Mouse (Mus musculus) layer of hippocampus, postnatal 36 days (tissue): ENCODE measurements around the gene Grin2c. TPM values are rescaled to one million over a fixed set of nuclear protein-coding genes. Genes with fewer than 3 reads are reported as not detected.

Source experiments
- microRNA-seq, 2 experiments: library from miRNA; unstranded; fragments of <30 nt; microRNA quantifications; one replicate each; pipeline ENCODE4 v1.2.0; 2021
- total RNA-seq, 2 experiments: library from RNA; stranded (reverse); gene quantifications; 2 replicates each; pipeline ENCODE4 v1.2.3; 2021

Grin2c gene
- total RNA-seq, 2 experiments from 2014 or later = 43.5 to 50.9 TPM

Small RNAs within 50 kb of the gene (microRNA-seq; reads per million reads assigned to microRNA genes)
- gene Gm25837 = 0 reads per million in 2 experiments

Other genes with a start within 250 kb of the Grin2c start
- 1 to 10 TPM in 1 of 2 experiments, under 1 TPM in 1; 0.60 to 2.3 TPM for gene Cd300ld4, start 240.2 kb downstream of the Grin2c start, total RNA-seq
- gene Cd300ld5, start 229.5 kb downstream of the Grin2c start, total RNA-seq = 1 to 10 TPM in 1 of 2 experiments, not detected in 1; 1.8 TPM
- not detected for gene Cd300ld3, start 218.8 kb downstream of the Grin2c start, total RNA-seq
- gene Cd300e, start 205.1 kb downstream of the Grin2c start, total RNA-seq = not detected
- gene Rab37, start 175.8 kb downstream of the Grin2c start, total RNA-seq = 1 to 10 TPM; 2.3 to 2.7 TPM
- gene Cd300lf, start 133.3 kb downstream of the Grin2c start, total RNA-seq = under 1 TPM; 0.22 to 0.58 TPM
- gene Slc9a3r1, start 103.9 kb downstream of the Grin2c start, total RNA-seq = 10 to 100 TPM; 72.1 to 73.7 TPM
- gene Tmem104, start 79.8 kb downstream of the Grin2c start, total RNA-seq = 10 to 100 TPM; 16.7 to 19.1 TPM
- 10 to 100 TPM; 21.7 to 24.1 TPM for gene Nat9, start 79.4 kb downstream of the Grin2c start, total RNA-seq
- 10 to 100 TPM; 20.9 to 24.2 TPM for gene Fdxr, start 9.8 kb upstream of the Grin2c start, total RNA-seq
- gene Fads6, start 30.4 kb upstream of the Grin2c start, total RNA-seq = 10 to 100 TPM; 12.9 to 13.7 TPM
- under 1 TPM in 1 of 2 experiments, not detected in 1; 0.52 TPM for gene Otop2, start 39.9 kb upstream of the Grin2c start, total RNA-seq
- gene Ush1g, start 54.8 kb upstream of the Grin2c start, total RNA-seq = under 1 TPM; 0.30 to 0.35 TPM
- gene Otop3, start 67.5 kb upstream of the Grin2c start, total RNA-seq = under 1 TPM in 1 of 2 experiments, not detected in 1; 0.22 TPM
- 100 to 1,000 TPM; 106 to 109 TPM for gene Hid1, start 100.5 kb upstream of the Grin2c start, total RNA-seq
- 10 to 100 TPM; 25.3 to 25.7 TPM for gene Cdr2l, start 114.7 kb upstream of the Grin2c start, total RNA-seq
- 100 to 1,000 TPM in 1 of 2 experiments, 10 to 100 TPM in 1; 98.1 to 105 TPM for gene Mrpl58, start 136.5 kb upstream of the Grin2c start, total RNA-seq
- 100 to 1,000 TPM; 478 to 524 TPM for gene Atp5h, start 152.7 kb upstream of the Grin2c start, total RNA-seq
- 10 to 100 TPM; 69.2 to 77.4 TPM for gene Kctd2, start 152.9 kb upstream of the Grin2c start, total RNA-seq
- not detected for gene Trim80, start 173.3 kb upstream of the Grin2c start, total RNA-seq
- not detected for gene Slc16a5, start 195.2 kb upstream of the Grin2c start, total RNA-seq
- 10 to 100 TPM; 10.9 to 11.2 TPM for gene Armc7, start 208.4 kb upstream of the Grin2c start, total RNA-seq
- gene Nt5c, start 224.6 kb upstream of the Grin2c start, total RNA-seq = 10 to 100 TPM; 62.5 to 67.8 TPM
- gene Jpt1, start 247.1 kb upstream of the Grin2c start, total RNA-seq = 100 to 1,000 TPM; 138 to 161 TPM